In the genomic region with DNA sequence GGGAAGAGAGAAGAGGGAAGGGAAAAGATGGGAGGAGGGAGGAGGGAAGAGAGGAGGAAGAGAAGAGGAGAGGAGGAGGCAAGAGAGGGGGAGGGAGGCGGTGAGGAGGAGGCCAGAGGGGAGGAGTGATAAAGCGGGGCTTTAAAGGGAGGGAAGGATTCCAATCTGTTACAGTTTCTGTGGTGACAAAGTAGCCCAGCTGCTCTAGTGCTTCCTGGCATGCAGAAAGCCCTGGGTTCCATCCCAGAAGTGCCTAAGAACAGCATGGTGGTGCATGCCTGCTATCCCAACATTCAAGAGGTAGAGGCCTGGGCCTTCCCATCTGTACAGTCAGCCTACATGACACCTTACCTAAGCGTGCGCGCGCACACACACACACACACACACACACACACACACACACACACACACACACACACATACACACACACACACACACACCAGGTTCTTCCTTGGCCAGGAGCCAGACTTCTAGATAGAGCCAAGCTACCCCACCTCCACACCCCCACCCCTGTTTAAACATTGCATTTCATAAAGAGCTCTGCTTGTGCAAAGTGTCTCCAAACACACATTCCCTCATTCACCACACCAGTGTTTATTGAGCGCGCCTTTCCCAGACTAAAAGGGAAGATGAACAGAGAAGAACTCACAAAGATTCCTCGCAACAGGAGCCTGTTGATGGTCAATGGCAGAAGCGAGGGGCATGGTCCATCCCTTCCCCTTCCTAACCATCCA, we compare ENCODE assay signal across 11 mouse cellular contexts.
DNase-seq lines count a peak whose midpoint lies in the region.
"Had no signal": no experiment of that assay in that cellular context is flagged by ENCODE, and none has a peak within 500 bp of the region (broad histone marks: within the 10 kb centered on the region; RNA-seq: fewer than 3 reads in every experiment).

No protein-coding gene starts in this region.

- DNase-seq in cerebellum, postnatal 10 days, result peak; percentile 28 to 51
- DNase-seq in cerebellum, adult 9-10 months, result no peak
- peak; percentile 55 for DNase-seq in layer of hippocampus, adult 11-12 months (ENCODE audit: low spot score)
- no peak for DNase-seq in layer of hippocampus, adult 9-10 months (ENCODE audit: low spot score)
- peak; percentile 16 for DNase-seq in right cerebral cortex, postnatal 14 days
- no peak for DNase-seq in right cerebral cortex, adult 2 months (ENCODE audit: low spot score in 2 of 2)
- DNase-seq in right cerebral cortex, postnatal 4 days, result peak; percentile 36
- no peak for DNase-seq in thymus, postnatal 25 days
- DNase-seq: adrenal gland, postnatal 10 days; cerebellum, adult 18-20 months; kidney, adult 18-20 months had no signal

Comparison
In these comparisons a context has a peak if more than half of its experiments do, and no peak if none do; other contexts are left out.
1. DNase-seq: peak in cerebellum, postnatal 10 days (2 of 2), layer of hippocampus, adult 11-12 months (single experiment), right cerebral cortex, postnatal 14 days (single experiment) and right cerebral cortex, postnatal 4 days (single experiment); none in cerebellum, adult 9-10 months (single experiment), layer of hippocampus, adult 9-10 months (single experiment), right cerebral cortex, adult 2 months (0 of 2) and thymus, postnatal 25 days (single experiment).